Mouse (Mus musculus): ENCODE measurements around the gene 1700001L19Rik.
"Not testable (repeated sequence)": the region's sequence is repeated elsewhere in the genome, so short reads cannot be mapped to it uniquely, and the experiment has no call there.

DNA sequence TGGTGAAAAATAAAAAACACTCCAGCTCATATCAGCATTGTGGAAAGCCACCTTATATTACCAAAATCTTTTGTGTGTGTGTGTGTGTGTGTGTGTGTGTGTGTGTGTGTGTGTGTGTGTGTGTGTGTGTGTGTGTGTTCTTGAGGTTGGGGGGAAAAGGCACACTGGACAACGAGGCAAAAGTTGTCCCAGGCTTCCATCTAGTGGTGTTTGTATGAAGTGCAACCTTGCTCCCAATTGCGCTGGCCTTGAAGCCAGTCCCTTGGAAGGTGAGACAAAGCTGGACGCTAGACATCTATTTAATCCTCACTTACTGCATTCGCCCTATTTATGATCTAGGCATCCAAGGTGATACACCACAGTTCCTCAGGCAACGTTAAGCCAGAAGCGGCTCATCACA lies 43.8 kb upstream of the 1700001L19Rik start:
- TF ChIP-seq CTCF (IDR thresholded peaks at IDR 0.05; ENCODE audit: borderline replicate concordance, control insufficient read depth, extremely low read depth, insufficient read depth, low read length, poor library complexity); POLR2A (IDR thresholded peaks at IDR 0.05; ENCODE audit: control insufficient read depth, extremely low read depth, insufficient read depth, low read length, poor library complexity): not testable (repeated sequence)
